ENCODE assay signal across 8 mouse cellular contexts in the genomic region with DNA sequence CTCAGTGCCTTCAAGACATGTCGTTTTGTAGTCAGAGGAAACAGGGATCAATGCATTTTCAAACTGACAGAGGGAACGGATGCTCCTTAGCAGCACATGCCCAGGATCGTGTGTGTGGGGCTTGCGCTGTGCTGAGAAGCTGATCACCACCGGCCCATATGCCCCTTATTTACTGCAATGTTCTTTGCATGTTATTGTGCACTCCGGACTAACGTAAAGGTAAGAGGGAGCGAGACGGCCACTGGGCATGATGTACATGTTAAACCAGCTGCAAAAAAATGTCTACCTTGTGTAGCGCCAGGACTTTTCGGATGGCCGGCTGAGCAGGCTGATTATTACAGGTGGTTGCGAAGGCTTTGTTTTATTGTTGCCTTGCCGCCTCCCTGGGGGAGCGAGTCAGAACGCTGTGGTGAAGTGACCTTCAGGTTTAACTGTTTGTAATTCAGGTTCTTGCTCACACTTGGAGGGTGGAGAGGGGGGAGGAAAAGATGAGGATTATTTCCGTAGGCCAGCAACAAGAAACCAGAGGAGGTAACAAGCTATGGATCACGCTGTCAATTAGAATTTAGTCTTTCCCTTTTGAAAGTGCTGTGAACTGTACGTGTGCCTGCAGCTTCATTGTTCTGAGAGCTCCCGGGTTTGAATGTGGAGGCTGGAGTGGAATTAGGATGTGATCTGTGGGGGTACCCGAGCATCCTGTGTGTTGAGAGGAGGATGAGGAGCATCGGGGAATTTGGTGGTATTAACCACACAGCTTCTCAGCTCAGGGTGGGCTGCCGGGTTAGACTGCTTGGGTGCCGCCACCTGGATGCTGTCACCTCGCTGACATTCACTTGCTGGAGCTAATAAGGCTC.
A peak's percentile ranks its signal among the peaks of the same experiment; 100 is the strongest.
DNase-seq lines count a peak whose midpoint lies in the region; ATAC-seq and TF ChIP-seq lines count a peak whose summit lies in the region.

No protein-coding gene starts in this region.

- peak overlapping the region; percentile 55 for H3K4me2 ChIP-seq in hindbrain, embryonic 12.5 days (replicated peaks)
- H3K4me2 ChIP-seq in limb, embryonic 13.5 days (replicated peaks), result peak overlapping the region; percentile 74

- H3K9ac ChIP-seq in hindbrain, embryonic 12.5 days, result peak overlapping the region; percentile 35
- peak overlapping the region; percentile 43 for H3K9ac ChIP-seq in limb, embryonic 13.5 days

- H3K27ac ChIP-seq in hindbrain, embryonic 12.5 days, result no peak overlapping the region
- H3K27ac ChIP-seq in limb, embryonic 13.5 days, result no peak overlapping the region

- H3K4me1 ChIP-seq in hindbrain, embryonic 12.5 days, result peaks cover 10% of the 10 kb centered on the region
- peaks cover 14% of the 10 kb centered on the region for H3K4me1 ChIP-seq in limb, embryonic 13.5 days

- peak; percentile 18 for DNase-seq in embryo, embryonic 10 days (ENCODE audit: low spot score)
- no peak for DNase-seq in embryo, embryonic 9.5 days (ENCODE audit: extremely low spot score)
- peak; percentile 61 for DNase-seq in brain, embryonic 14.5 days (ENCODE audit: low read depth)
- DNase-seq in right cerebral cortex, postnatal 4 days, result peak; percentile 32
- DNase-seq in gastrocnemius, postnatal 4 days (ENCODE audit: low spot score in 2 of 2), result no peak
- DNase-seq in urinary bladder, postnatal 10 days (ENCODE audit: low spot score), result no peak

- H3K4me3 ChIP-seq in hindbrain, embryonic 12.5 days, result peak overlapping the region; percentile 30
- peak overlapping the region; percentile 40 for H3K4me3 ChIP-seq in limb, embryonic 13.5 days

- H3K27me3 ChIP-seq in hindbrain, embryonic 12.5 days, result no peaks in the 10 kb centered on the region; the same call in 1 of the 2 replicates
- H3K27me3 ChIP-seq in limb, embryonic 13.5 days, result peaks cover 30% of the 10 kb centered on the region

- H3K9me3 ChIP-seq in hindbrain, embryonic 12.5 days (replicated peaks), result no peaks in the 10 kb centered on the region
- H3K9me3 ChIP-seq in limb, embryonic 13.5 days, result no peaks in the 10 kb centered on the region

- TF ChIP-seq POLR2A in brain, embryonic 14.5 days (IDR thresholded peaks at IDR 0.05; ENCODE audit: borderline replicate concordance, extremely low read depth, insufficient read depth, insufficient read length, poor library complexity, severe bottlenecking), result no peak

- no peak for TF ChIP-seq CTCF in brain, embryonic 14.5 days (IDR thresholded peaks at IDR 0.05; ENCODE audit: borderline replicate concordance, extremely low read depth, insufficient read depth, insufficient read length)

- 14% methylated on average over 25 of the region's 25 CpGs for WGBS in hindbrain, embryonic 12.5 days
- 4% methylated on average over 25 of the region's 25 CpGs for WGBS in limb, embryonic 13.5 days

- ATAC-seq in hindbrain, embryonic 12.5 days (ENCODE audit: low FRiP score), result peak; percentile 43; the same call in 1 of the 2 replicates
- ATAC-seq in limb, embryonic 13.5 days (ENCODE audit: low FRiP score, low read depth), result peak; percentile 28; the same call in 1 of the 2 replicates

- H3K36me3 ChIP-seq in hindbrain, embryonic 12.5 days, result no peaks in the 10 kb centered on the region
- H3K36me3 ChIP-seq in limb, embryonic 13.5 days, result no peaks in the 10 kb centered on the region

Comparison
In these comparisons a context has a peak if more than half of its experiments do, and no peak if none do; other contexts are left out.
1. DNase-seq: peak in embryo, embryonic 10 days (single experiment), brain, embryonic 14.5 days (single experiment) and right cerebral cortex, postnatal 4 days (single experiment); none in embryo, embryonic 9.5 days (single experiment), gastrocnemius, postnatal 4 days (0 of 2) and urinary bladder, postnatal 10 days (single experiment).